Mouse (Mus musculus): ENCODE data around the gene Cald1.
A peak's percentile ranks its signal among the peaks of the same experiment; 100 is the strongest.

The Cald1 gene

DNA sequence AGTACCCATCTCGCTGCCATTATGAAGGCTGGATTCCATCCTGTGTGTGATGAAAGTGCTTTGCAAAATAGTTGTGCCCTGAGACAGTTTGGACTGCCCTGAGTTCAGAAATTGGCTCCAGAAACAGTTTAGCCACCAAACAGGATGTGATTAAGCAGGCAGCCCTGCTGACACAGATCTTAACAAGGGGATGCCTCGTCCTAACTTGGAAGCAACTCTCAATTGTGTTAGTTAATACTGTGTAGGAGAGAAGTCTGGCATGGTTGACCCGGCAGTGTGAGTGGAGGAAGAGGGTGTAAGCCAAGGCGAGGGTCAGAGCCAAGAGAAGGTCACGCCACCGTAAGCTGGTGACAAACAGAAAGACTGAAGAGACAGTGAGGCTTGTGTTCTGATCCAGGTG, 123.4 kb downstream of the Cald1 start:
- DNase-seq = peak; percentile 40

DNA sequence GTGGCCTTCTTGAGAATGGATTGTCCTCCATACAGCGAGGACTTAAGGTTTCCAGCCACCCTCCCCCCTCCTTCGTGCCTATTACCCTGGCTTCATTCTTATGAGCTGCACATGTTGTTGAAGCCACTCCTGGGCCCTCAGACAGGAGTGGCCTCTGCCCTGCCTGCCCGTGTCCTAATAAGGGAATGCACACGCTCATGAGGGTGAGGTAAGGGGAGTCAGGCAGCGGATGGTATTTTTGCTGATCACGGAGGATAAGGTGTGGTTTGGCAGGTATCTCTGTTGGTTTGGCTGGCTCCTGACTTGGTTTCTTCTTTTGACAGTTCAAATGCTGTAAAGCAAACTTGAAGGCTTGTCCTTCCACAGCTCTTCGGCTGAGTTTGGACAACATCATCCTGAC, 124.4 kb downstream of the Cald1 start:
- DNase-seq = peak; percentile 73

DNA sequence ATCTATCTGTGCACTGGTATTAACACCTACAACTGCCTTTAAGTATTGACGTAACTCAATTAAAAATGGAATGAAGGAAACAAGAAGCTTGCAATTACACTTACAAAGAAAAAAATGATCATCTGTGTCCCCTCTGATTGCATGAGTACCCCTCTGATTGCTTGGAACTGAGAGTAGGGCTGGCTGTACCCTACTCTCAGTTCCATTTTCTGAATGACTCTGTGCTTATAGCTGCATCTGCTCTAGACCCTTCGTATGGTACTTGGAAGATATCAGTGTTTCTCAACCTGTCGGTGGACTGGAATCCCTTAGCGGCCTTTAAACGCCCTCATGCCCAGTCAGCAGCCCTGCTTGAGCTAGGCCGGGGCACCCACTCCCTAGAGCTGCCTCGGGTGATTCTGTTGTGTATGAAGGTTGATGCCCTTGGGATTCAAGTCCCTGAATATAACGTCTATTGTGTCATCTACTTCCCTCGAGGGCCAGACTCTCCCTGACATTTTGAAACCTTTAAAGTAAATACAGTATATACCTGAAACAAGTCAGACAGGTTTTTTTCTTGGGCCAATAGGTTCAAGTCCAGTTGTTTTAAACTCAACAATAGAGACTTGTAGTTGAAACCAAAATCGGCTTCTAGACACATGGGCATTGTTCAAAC, 125.1 kb downstream of the Cald1 start:
- no peak for DNase-seq

DNA sequence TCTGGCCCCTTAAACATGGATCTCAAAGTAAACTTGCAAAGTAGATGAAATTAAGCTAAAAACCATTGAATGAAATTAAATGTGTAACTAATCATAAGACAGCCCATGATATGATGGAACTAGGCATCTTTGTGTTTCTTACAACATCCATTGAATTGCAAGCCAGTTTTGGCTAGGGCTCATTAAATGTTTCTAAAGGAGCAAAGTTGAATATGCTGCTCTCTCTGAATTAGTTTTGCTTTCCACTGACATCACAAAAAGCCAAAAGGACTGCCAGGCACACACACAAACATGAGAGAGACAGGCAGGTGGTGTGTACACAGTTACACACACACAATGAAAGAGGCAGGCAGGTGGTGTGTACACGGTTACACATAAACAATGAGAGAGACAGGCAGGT, 127.4 kb downstream of the Cald1 start:
- DNase-seq = no peak

DNA sequence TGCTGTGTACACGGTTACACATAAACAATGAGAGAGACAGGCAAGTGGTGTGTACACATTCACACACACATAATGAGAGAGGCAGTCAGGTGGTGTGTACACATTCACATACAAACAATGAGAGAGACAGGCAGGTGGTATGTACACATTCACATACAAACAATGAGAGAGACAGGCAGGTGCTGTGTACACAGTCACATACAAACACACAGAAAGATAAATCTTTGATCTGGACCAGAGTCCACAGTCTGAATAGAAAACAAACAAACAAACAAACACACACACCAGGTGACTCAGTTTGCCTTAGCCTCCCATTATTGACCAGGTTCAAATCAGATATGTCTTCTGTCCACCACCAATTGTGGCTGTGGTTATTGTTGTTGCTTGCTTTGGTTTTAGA, 127.8 kb downstream of the Cald1 start:
- DNase-seq = no peak

DNA sequence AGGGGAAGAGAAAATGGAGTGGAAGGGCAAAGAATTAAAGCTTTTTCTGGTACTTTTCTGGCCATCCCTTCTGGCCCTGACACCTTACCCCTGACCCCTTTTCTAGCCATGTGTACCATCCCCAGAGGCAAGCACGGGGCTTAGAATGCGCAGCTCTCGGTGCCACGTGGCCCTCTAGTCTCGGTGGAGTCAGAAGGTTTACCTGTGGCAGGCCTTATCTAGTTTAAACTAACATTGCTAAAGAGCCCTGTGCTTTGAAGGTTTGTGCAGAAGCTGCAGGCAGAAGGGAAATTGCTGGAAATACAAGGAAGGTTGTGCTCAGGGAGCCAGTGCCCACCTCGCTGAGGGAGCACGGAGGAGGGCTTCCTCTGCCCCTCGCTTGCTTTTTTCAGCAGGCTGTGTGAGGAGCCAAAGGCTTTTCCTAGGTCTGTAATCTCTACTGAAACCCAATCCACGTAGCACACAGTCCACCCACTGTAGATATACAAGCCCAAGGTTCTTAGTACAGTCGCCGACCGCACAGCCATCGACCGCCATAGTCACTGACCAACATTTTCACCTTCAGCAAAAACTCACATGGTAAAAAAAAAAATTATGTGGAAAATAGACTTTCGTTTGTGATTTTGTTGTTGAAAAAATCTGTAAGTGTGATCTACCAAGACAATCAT, 129.2 kb downstream of the Cald1 start:
- DNase-seq = no peak

DNA sequence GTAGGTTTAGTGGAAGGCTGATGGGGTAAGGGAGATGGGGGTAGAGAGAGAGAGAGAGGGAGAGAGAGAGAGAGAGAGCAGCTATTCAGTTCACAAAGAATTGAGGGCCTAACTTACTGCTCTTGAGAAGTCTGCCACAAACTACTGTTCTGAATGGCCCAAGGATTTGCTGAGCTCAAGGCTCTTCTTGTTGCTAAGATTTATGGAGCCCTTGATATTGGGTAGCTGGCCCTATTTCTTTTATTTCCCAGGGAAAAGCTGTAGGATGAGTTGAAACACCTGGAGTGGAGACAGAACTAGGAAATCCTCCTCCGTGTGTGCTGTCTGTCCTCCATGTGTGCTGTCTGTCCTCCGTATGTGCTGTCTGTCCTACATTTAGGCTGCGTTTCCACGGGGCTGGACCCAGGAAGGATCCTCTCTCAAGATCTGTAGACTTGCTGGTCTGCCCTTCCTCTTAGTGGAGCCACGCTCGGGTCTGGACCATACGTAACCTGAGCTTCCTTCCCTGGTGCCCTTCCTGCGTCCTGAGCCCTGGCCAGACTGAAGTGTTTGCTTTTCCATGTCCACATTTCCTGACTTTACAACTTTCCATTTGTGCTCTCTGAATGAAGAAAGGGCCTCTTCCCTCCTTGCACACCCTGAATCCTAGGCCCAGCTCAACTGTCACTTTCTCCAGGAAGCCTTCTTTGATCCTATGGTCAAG, 131.3 kb downstream of the Cald1 start:
- DNase-seq = peak; percentile 24

DNA sequence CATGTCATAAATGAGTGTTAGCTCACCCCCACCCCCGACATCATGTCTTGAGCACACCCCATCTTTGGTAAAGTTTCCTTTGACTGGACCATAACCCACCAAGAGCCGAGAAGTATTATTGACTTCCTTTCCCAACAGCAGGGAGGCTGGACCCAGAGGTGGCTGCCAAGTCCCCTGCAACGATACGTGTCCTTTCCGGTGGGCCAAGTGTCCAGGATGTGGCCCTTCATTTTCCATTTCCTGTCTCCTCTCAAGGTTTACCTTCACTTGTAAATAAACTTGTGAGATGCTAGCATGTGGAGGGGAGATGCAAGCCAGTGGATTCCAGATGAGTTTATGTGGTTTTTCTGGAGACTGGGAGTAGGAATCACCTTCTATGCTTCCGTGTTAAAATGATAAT, 132.7 kb downstream of the Cald1 start:
- DNase-seq = peak; percentile 30

DNA sequence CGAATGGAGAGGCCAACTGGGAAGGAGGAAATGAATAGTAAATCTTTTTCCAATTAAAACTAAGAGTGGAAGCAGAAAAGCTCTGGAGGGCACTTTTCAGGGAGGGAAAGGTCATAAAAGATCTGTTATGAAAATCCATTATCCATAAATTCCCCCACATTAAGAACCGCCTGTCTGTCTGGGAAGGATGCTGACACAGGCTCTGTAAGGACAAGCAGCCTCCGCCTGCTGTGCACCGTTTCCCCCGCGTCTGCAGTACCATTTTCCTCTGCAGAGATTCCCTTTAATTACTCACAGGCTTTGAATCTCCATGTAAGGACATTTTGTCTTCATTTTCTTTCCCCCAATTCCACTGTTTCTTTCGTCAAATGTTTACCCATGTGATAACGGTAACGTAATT, 133.2 kb downstream of the Cald1 start:
- no peak for DNase-seq

DNA sequence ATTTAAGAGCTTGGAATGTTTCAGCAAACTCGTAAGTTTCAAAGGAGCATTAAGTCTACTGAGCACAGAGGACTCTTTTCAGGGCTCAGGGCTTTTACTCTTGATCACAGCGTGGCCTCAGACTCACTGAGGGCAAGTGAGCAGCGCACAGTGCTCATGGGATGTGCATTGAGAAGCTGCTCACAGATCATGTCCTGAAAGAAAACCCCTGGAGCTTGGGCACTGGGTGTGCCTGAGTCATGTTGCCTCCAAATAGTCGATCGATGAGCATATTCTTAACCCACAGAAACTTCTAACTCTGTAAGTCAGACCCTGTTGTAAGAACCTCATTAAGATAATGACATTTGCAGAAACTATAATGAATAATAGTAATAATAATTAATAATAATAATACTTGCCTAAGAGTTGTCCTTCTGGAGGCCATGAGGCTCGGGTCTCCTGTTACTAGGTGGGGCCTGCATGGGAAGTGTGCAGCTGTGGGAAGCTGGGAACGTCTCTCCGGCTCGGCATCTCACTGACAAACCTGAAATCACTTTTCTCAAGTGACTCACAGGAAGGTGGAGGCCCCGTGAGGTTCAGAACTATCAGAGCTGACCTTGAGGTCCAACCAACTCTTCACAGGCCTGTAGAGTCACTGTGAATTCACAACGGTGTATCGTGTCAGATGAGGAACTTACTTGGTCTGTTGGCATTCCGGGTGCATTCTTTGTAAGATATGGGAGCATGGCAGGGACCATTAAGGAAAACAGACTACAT, 136.8 kb downstream of the Cald1 start:
- no peak for DNase-seq

DNA sequence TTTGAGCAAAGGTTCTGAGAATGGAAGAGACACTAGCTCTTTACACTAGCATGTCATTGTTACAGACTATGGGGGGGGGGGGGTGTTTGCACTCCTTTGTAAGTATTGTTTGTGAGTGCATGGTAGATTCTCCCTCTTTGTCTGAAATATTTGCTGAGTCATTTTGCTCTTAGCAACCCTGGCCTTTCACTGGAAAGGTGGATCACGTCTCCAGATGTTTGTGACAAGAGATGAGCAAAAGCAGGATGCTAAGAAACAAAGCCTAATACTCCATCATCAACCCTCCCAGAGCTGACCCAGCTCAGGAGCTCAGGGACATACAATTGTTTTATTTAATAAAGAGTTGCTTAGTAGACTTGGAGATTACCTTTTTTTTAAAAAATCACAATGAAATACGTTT, 138.6 kb downstream of the Cald1 start:
- DNase-seq = no peak

DNA sequence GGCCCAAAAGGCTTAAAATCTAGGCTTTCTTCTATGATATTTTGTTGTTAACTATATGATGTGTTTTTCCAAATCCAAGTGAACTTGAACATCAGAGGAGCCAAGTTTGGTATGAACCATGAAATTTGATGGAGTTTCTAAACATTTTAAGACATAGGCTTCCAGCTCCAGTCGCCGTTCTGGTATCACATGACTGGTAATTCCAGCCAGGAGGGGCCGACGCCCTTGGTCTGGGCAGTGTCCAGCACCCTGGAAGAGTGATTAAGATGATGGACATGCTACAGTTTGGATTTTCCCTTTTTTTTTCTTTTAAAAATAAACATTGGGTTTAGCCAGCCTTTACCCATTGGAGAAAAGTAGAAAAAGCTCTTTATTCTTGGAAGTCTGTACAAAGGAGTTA, 145.6 kb downstream of the Cald1 start:
- DNase-seq = no peak

DNA sequence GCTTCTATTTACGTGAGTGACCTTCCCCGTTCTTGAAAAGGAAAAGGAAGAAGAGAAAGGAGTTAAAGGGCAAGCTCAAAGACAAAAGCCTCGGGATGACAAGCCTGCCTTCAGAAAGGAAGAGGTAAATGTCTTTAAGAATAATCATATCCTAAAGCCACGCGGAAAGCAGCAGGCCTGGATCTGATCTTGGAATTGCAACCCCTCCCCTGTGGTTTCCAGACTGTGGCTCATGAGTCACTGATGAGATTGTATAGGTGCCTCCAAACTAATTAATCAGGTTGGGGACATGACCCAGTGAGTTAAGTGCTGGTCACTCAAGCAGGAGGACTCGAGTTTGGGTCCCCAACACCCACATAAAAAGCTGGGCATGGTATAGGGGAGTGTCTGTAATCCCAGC, 149.5 kb downstream of the Cald1 start:
- DNase-seq = no peak

DNA sequence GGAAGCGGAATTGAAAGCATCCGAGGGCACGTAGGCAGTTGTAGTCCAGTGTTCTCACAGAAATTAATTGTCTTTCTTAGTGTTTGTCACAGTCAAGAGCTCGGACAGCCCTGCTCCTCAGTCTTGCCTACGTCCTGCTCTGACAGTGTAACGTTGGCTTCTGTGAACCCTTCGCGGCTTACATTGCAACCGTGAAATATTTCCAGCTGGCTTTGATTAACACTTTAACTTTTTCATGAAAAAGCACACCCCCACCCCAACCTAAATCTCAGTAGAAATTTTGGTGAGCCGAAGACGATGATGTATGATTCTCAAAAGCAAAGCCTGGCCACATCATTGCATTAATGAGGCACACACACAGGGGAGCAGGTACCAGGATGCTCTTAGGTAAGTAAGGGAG, 150.3 kb downstream of the Cald1 start:
- no peak for DNase-seq

DNA sequence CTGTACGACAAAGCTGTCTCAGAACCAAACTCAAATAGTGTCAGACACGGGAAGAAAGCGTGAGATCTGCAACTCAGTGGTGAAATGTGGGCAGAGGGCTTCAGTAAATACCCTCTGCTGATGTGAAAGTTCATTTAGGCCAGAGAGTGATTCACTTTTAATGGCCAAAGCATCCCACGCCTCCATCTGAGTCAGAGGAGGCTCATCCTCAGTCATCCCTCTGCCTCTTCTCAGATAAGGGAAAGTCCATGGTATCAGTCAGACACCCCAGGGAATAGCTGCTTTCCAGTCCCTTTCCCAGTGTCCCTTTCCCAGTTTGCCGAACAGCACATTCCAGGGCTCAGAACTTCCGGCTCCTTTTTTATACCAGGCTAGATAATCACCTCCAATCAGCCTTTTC, 151.2 kb downstream of the Cald1 start:
- no peak for DNase-seq

DNA sequence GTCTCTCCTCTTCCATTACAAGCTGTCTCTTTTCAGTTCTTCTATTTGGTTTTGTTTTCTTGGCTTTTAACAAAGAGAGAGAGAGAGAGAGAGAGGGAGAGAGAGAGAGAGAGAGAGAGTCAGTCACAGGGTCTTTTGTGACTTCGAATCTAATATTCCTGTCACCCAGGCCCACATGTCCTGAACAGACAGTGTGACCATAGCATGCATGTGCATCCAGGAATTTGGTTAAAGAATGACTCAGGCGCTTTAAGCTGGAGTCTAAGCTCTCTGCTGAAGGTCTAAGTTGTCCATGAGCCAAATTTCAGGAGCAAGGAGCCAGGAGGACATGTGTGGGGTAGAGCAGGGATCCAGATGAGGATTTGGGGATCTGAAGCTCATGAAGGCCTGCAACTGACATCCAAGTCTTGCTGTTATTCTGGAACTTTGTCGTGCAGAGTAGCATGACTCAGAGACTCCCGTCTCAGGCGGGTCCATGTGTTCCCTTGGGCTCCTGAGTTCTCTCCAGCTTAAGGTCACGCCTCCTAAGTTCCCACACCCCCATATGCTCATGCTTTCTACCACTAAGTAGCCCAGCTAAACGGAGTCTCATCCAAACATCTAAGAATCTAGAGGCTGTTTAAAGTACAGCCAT, 152.3 kb downstream of the Cald1 start:
- no peak for DNase-seq

DNA sequence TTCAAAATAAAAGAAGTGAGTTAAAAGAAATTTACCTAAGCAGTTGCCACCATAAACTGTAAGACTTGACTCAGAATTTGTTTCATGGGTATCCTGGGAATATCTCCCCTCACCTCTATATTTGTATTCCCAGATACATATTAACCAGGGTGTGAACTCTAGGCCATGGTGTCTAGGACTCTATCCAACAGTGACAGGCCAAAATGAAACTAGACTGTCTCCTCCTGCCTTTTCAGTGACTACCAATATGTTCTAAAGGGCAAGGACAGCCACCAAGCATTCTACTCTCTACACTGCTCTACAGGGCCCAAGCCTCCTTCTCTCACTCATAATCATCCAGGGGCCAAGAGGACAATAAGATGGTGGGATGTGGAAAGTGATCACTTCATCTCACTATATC, 153.3 kb downstream of the Cald1 start:
- no peak for DNase-seq

DNA sequence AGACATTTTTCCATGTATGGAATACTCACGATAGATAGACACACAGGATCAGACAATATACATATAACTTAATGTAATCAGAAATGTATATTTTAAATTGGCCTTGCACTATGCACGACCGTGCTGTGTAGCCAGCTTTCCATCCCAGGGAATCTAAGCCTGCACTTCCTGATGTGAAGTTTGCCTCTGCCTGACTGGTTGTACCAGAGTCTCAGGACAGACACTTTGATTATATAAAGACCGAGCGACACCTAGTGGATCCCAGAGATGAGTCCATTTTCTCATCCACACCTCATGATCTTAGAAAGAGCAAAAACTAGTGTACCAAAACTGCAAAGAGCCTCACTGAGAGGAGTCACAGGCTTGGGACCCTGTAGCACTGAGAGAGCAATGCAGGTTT, 156.1 kb downstream of the Cald1 start:
- DNase-seq = peak; percentile 90

DNA sequence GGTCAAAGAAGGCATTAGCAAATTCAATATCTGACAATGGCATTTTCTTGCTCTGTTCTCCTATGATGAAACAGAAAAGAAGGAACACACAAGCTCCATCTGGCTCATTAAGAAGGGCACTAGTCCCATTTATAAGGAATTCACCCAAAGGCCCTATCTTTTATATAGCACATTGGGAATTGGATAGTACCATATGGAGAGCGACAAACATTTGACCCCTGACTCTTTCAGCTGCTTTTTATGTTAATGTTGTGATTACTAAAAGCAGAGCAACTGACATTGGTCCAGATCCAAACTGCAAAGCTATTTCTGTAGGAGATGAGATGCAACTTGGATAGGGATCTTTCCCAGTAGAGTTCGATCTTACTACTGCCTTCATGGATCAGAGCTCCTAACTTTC, 160.0 kb downstream of the Cald1 start:
- no peak for DNase-seq

DNA sequence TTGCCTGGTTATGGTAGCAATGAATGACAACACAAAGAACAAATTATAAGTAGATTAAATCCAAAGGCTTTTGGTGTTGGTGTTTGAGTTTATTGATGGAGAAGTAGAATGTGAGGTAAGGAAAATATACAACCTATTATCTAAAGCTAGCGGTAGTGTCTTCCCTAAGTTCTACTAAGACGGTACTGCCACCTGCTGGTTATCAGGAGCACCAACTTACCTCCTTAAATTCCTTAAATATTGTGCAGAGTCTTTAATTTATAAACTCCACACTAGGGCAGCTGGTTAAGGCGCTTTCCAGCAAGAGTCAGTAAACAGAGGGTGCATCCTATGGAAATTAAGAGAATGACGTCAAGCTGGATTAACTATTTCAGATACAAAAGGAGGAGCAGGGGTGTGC, 161.7 kb downstream of the Cald1 start:
- DNase-seq = peak; percentile 66

DNA sequence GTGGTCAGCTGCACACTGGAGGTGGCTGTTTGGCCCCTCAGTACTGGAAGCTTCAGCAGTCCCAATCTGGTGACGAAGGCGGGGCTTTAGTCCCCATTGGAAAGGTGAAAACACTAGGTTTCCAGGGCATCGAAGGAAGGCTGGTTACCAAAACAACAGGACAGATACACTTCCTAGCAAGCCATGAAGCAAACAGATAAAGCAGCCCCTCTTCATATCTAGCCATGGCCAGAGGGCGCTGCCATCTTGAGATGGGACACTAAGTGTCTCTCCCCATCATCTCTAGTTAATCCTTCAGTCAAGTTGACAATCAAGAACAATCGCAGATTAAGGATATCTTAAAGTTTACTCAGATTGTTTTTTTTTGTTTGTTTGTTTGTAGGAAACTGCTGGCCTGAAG, 167.4 kb downstream of the Cald1 start:
- DNase-seq = no peak

DNA sequence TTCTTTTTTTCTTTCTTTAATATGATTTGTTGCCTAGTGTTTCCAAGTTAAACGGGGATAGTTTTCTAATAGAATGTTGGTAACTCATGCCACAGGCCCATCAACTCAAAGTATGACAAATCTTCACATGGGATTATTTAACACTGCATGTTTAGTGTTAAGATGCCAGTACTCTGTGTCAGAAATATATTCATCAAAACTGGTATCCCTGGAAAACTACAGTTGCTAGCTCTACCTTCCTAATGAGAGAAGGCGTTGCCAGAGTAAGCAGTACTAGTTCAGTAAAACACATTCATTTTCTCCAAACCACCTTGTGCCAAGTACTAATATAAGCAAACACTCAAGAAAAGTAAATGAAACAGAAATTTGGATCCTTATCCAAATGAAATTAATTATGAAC, 171.7 kb downstream of the Cald1 start:
- DNase-seq = no peak

DNA sequence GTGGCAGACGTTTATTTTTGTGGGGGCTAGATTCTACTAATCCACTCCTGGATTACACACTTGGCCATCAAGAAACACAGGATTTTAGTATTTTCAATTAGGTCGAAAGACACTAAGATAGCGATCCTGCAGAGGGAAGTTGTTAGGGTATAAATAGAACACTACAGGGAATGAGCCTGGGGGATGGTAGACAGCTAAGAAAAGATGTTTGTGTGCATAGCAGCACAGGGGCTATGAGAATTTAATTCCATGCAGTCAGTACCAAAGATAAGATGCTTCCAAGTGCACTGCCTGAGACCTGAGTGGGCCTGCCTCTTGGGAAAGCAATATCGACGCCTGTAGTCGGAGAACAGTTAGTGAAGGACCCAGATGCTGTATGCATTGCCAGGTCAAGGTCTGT, 172.2 kb downstream of the Cald1 start:
- DNase-seq = no peak

Data from lung, postnatal 36 days (tissue).